Mouse (Mus musculus) myocyte (in vitro differentiated cells): Measurements from ENCODE around the gene Cacna1e.

Experiments used
- MAX ChIP-seq: IDR thresholded peaks from one replicate; pipeline ENCODE4 v1.6.1; 2011; ENCODE audit warnings: low read depth, mild to moderate bottlenecking, control low read depth
- MYOD1 ChIP-seq, 3 experiments: IDR thresholded peaks; one replicate each; pipeline ENCODE4 v1.6.1; 2011; ENCODE audit warnings: control low read depth in 2 of 3, low read depth in 2 of 3, mild to moderate bottlenecking in 2 of 3, moderate library complexity in 1 of 3; ENCODE audit not compliant: insufficient read length in 2 of 3, control insufficient read depth in 1 of 3
- MYOG ChIP-seq, 3 experiments: IDR thresholded peaks; one replicate each; pipeline ENCODE4 v1.6.1; 2011; ENCODE audit warnings: control low read depth in 2 of 3, low read depth in 2 of 3, mild to moderate bottlenecking in 2 of 3; ENCODE audit not compliant: insufficient read length in 2 of 3, control insufficient read depth in 1 of 3, insufficient read depth in 1 of 3
- POLR2A ChIP-seq: IDR thresholded peaks from one replicate; pipeline ENCODE4 v1.6.1; 2011; ENCODE audit warnings: low read depth, mild to moderate bottlenecking, control low read depth, moderate library complexity; ENCODE audit not compliant: insufficient read length
- POLR2AphosphoS2 ChIP-seq: IDR thresholded peaks from one replicate; pipeline ENCODE4 v1.6.1; 2011; ENCODE audit warnings: low read depth, control low read depth; ENCODE audit not compliant: insufficient read length
- REST ChIP-seq: IDR thresholded peaks from one replicate; pipeline ENCODE4 v1.6.1; 2011; ENCODE audit warnings: mild to moderate bottlenecking, control low read depth, moderate library complexity; ENCODE audit not compliant: insufficient read depth, insufficient read length
- TCF12 ChIP-seq: IDR thresholded peaks from one replicate; pipeline ENCODE4 v1.6.1; 2011; ENCODE audit warnings: mild to moderate bottlenecking, control low read depth; ENCODE audit not compliant: poor library complexity, insufficient read depth, severe bottlenecking
- USF1 ChIP-seq: IDR thresholded peaks from one replicate; pipeline ENCODE4 v1.6.1; 2011; ENCODE audit warnings: low read depth, mild to moderate bottlenecking, control low read depth, moderate library complexity

- no peak for TF ChIP-seq MAX
- TF ChIP-seq POLR2AphosphoS2, result no peak
- TF ChIP-seq POLR2A, result no peak
- peak; percentile 2 to 69 (median 9) for TF ChIP-seq MYOD1 (IDR thresholded peaks at IDR 0.05; ENCODE audit: control insufficient read depth in 1 of 3, insufficient read length in 2 of 3, low read depth in 2 of 3)
- no peak for TF ChIP-seq USF1
- TF ChIP-seq MYOG (IDR thresholded peaks at IDR 0.05; ENCODE audit: control insufficient read depth in 1 of 3, insufficient read depth in 1 of 3, insufficient read length in 2 of 3, low read depth in 2 of 3), result peak in 1 of 3 experiments; percentile 22
- no peak for TF ChIP-seq REST
- TF ChIP-seq TCF12, result no peak
Measured at GRCm38 (mm10) chr1:154843427-154843826, 40.9 kb downstream of the Cacna1e start.
